Mouse (Mus musculus) CH12.LX (cell line): ENCODE results near the gene Greb1. TPM values are rescaled to one million over a fixed set of nuclear protein-coding genes. Genes with fewer than 3 reads are reported as not detected.

Experiments used
- DNase-seq: peaks from one replicate; pipeline ENCODE4 v3.0.0-alpha.2; 2013; ENCODE audit errors: extremely low read depth
- H3K27ac ChIP-seq: 2 replicates; pipeline ENCODE4 v1.5.1; 2012; ENCODE audit warnings: low read depth, mild to moderate bottlenecking, control low read depth, moderate library complexity; ENCODE audit not compliant: insufficient read depth
- H3K27me3 ChIP-seq: replicated peaks from 2 replicates; pipeline ENCODE3; 2012; ENCODE audit warnings: inconsistent platforms
- H3K36me3 ChIP-seq, 2 experiments: replicated peaks in 1 of 2; 2 replicates each; pipeline versions ENCODE3 to v1.6.1; 2012; ENCODE audit warnings: inconsistent platforms in 1 of 2, low read length in 1 of 2, mild to moderate bottlenecking in 1 of 2, mixed read lengths in 1 of 2, moderate library complexity in 1 of 2; ENCODE audit not compliant: control insufficient read depth in 1 of 2, insufficient read depth in 1 of 2
- H3K4me1 ChIP-seq, 2 experiments: 2 replicates each; pipeline ENCODE4 v1.6.1; 2012; ENCODE audit warnings: inconsistent platforms in 1 of 2, moderate library complexity in 1 of 2; ENCODE audit not compliant: insufficient read depth in 2 of 2, control insufficient read depth in 1 of 2
- H3K4me2 ChIP-seq: 2 replicates; pipeline ENCODE4 v1.6.1; 2012; ENCODE audit warnings: low read depth, mild to moderate bottlenecking, control low read depth; ENCODE audit not compliant: poor library complexity, insufficient read depth, severe bottlenecking
- H3K4me3 ChIP-seq, 3 experiments: fragments of 150-350 bp in 1 of 3; sonication (generic) in 1 of 3; replicated peaks in 1 of 3; 2 replicates each; pipeline versions ENCODE3 to v1.5.1; 2011 to 2012; ENCODE audit warnings: low read depth in 2 of 3, low read length in 2 of 3, mild to moderate bottlenecking in 2 of 3, moderate library complexity in 2 of 3, control low read depth in 1 of 3, improper control_type of control experiment in 1 of 3, inconsistent platforms in 1 of 3, mixed read lengths in 1 of 3; ENCODE audit not compliant: poor library complexity in 1 of 3
- H3K79me2 ChIP-seq: replicated peaks from 2 replicates; pipeline ENCODE4 v1.6.1; 2012; ENCODE audit warnings: mild to moderate bottlenecking, moderate library complexity; ENCODE audit not compliant: control insufficient read depth, poor library complexity, insufficient read depth, severe bottlenecking; ENCODE audit errors: extremely low read depth
- H3K9ac ChIP-seq: 2 replicates; pipeline ENCODE4 v1.6.1; 2012; ENCODE audit warnings: low read depth, mild to moderate bottlenecking, control low read depth, moderate library complexity; ENCODE audit not compliant: insufficient read depth
- H3K9me3 ChIP-seq: replicated peaks from 2 replicates; pipeline ENCODE3; 2012; ENCODE audit warnings: low read length, inconsistent platforms, mixed read lengths
- BHLHE40 ChIP-seq: IDR thresholded peaks from 2 replicates; pipeline ENCODE4 v1.6.1; 2011; ENCODE audit warnings: mild to moderate bottlenecking, low read depth, low read length, improper control_type of control experiment
- CHD2 ChIP-seq: IDR thresholded peaks from 2 replicates; pipeline ENCODE4 v1.6.1; 2011; ENCODE audit warnings: low read length, improper control_type of control experiment
- CTCF ChIP-seq, 2 experiments: IDR thresholded peaks in 1 of 2; conservative IDR thresholded peaks in 1 of 2; 2 replicates each; pipeline ENCODE4 v1.5.1; 2011 to 2012; ENCODE audit warnings: low read depth in 2 of 2, low read length in 2 of 2, improper control_type of control experiment in 1 of 2, inconsistent platforms in 1 of 2, mild to moderate bottlenecking in 1 of 2, moderate library complexity in 1 of 2
- E2F4 ChIP-seq: IDR thresholded peaks from 2 replicates; pipeline ENCODE4 v1.6.1; 2011; ENCODE audit warnings: low read depth, low read length, improper control_type of control experiment; ENCODE audit not compliant: insufficient replicate concordance
- ELF1 ChIP-seq: IDR thresholded peaks from 2 replicates; pipeline ENCODE4 v1.6.1; 2014; ENCODE audit warnings: low read depth, mild to moderate bottlenecking, inconsistent platforms, low read length, improper control_type of control experiment
- EP300 ChIP-seq: IDR thresholded peaks from 2 replicates; pipeline ENCODE4 v1.6.1; 2011; ENCODE audit warnings: low read length, improper control_type of control experiment
- ETS1 ChIP-seq: conservative IDR thresholded peaks from 2 replicates; pipeline ENCODE4 v1.6.1; 2012; ENCODE audit warnings: low read depth, mild to moderate bottlenecking, inconsistent platforms, low read length, improper control_type of control experiment, moderate library complexity
- GABPA ChIP-seq: IDR thresholded peaks from 2 replicates; pipeline ENCODE4 v1.6.1; 2012; ENCODE audit warnings: low read depth, low read length, improper control_type of control experiment, inconsistent platforms; ENCODE audit not compliant: insufficient replicate concordance
- HCFC1 ChIP-seq: IDR thresholded peaks from 2 replicates; pipeline ENCODE4 v1.6.1; 2012; ENCODE audit warnings: low read depth, mild to moderate bottlenecking, inconsistent platforms, low read length, improper control_type of control experiment
- MAFK ChIP-seq: IDR thresholded peaks from 2 replicates; pipeline ENCODE4 v1.6.1; 2011; ENCODE audit warnings: low read length, improper control_type of control experiment; ENCODE audit not compliant: insufficient replicate concordance
- MAX ChIP-seq: IDR thresholded peaks from 2 replicates; pipeline ENCODE4 v1.6.1; 2011; ENCODE audit warnings: low read length, improper control_type of control experiment
- MAZ ChIP-seq: IDR thresholded peaks from 2 replicates; pipeline ENCODE4 v1.6.1; 2012; ENCODE audit warnings: low read depth, mild to moderate bottlenecking, inconsistent platforms, low read length, improper control_type of control experiment, moderate library complexity
- MEF2A ChIP-seq: IDR thresholded peaks from 2 replicates; pipeline ENCODE4 v1.6.1; 2014; ENCODE audit warnings: low read depth, mild to moderate bottlenecking, inconsistent platforms, low read length, improper control_type of control experiment, borderline replicate concordance
- MXI1 ChIP-seq: IDR thresholded peaks from 2 replicates; pipeline ENCODE4 v1.6.1; 2011; ENCODE audit warnings: mild to moderate bottlenecking, low read depth, low read length, improper control_type of control experiment
- NELFE ChIP-seq: IDR thresholded peaks from 2 replicates; pipeline ENCODE4 v1.6.1; 2011; ENCODE audit warnings: low read depth, low read length, improper control_type of control experiment
- POLR2A ChIP-seq: IDR thresholded peaks from 2 replicates; pipeline ENCODE4 v1.6.1; 2011; ENCODE audit warnings: low read depth, mild to moderate bottlenecking, improper control_type of control experiment, low read length
- SMC3 ChIP-seq: IDR thresholded peaks from 2 replicates; pipeline ENCODE4 v1.6.1; 2011; ENCODE audit warnings: low read depth, low read length, improper control_type of control experiment
- TBP ChIP-seq: conservative IDR thresholded peaks from 2 replicates; pipeline ENCODE4 v1.6.1; 2011; ENCODE audit warnings: low read depth, low read length, improper control_type of control experiment
- UBTF ChIP-seq: IDR thresholded peaks from 2 replicates; pipeline ENCODE4 v1.6.1; 2012; ENCODE audit warnings: low read depth, mild to moderate bottlenecking, inconsistent platforms, low read length, improper control_type of control experiment, moderate library complexity
- USF2 ChIP-seq: conservative IDR thresholded peaks from 2 replicates; pipeline ENCODE4 v1.6.1; 2011; ENCODE audit warnings: low read depth, low read length, improper control_type of control experiment
- ZC3H11A ChIP-seq: IDR thresholded peaks from 2 replicates; pipeline ENCODE4 v1.6.1; 2012; ENCODE audit warnings: low read depth, mild to moderate bottlenecking, inconsistent platforms, low read length, improper control_type of control experiment
- ZKSCAN1 ChIP-seq: IDR thresholded peaks from 2 replicates; pipeline ENCODE4 v1.6.1; 2012; ENCODE audit warnings: low read depth, inconsistent platforms, low read length, improper control_type of control experiment, borderline replicate concordance
- ZNF384 ChIP-seq: IDR thresholded peaks from 2 replicates; pipeline ENCODE4 v1.6.1; 2012; ENCODE audit warnings: low read depth, low read length, improper control_type of control experiment, inconsistent platforms
- dilution Hi-C: fragments of 300-500 bp; cut with MboI; formaldehyde crosslinking; loops from 2 replicates; pipeline ENCODE4 v1.14.3; 2020; ENCODE audit warnings: low sequenced_read_pairs; ENCODE audit not compliant: extremely low pct_unique_long_range_greater_than_20kb, extremely low pct_ligation_motif_present
- in situ Hi-C: fragments of 300-500 bp; cut with MboI; formaldehyde crosslinking; loops from 3 replicates; pipeline ENCODE4 v1.14.3; 2019; ENCODE audit warnings: low sequenced_read_pairs, low pct_ligation_motif_present, low pct_unique_long_range_greater_than_20kb, mixed read lengths
- polyA plus RNA-seq: library from polyadenylated mRNA; unstranded; fragments of >175 nt; gene quantifications from 2 replicates; pipeline ENCODE4 v1.2.1, GENCODE M21; 2012; ENCODE audit warnings: low read depth; ENCODE audit not compliant: insufficient read length
- total RNA-seq, 2 experiments: library from RNA; depleted of rRNA; stranded (reverse); fragments of 300-350 nt in 1 of 2; fragments of >200 nt in 1 of 2; gene quantifications; 2 replicates each; pipeline ENCODE4 v1.2.3; 2012 to 2014

The Greb1 gene
- total and polyA plus RNA-seq, 3 experiments: not detected

GRCm38 (mm10) chr12:16840842-16841782 lies 40.4 kb upstream of the Greb1 start:
- Histone ChIP-seq H3K27ac (no peak overlapping the region), H3K36me3 (no peaks in the 10 kb centered on the region), H3K9me3 (peaks cover 15% of the 10 kb centered on the region), H3K4me2 (no peak overlapping the region), H3K27me3 (no peaks in the 10 kb centered on the region), H3K4me1 (peaks cover 0 to 28% of the 10 kb centered on the region in 2 experiments; a peak in 2 of 4 replicates), H3K9ac (no peak overlapping the region), H3K4me3 (no peak overlapping the region), H3K79me2 (no peaks in the 10 kb centered on the region)
- in situ Hi-C loops (no loop called here), dilution Hi-C loops (no loop called here)
- no peak for TF ChIP-seq GABPA
- TF ChIP-seq MEF2A: no peak
- no peak for TF ChIP-seq ELF1
- no peak for TF ChIP-seq E2F4
- no peak for TF ChIP-seq BHLHE40
- no peak for TF ChIP-seq ZKSCAN1
- no peak for TF ChIP-seq POLR2A
- TF ChIP-seq MAZ: no peak
- no peak for TF ChIP-seq TBP
- TF ChIP-seq USF2: no peak
- no peak for DNase-seq

- Histone ChIP-seq H3K4me1 (peaks cover 0 to 37% of the 10 kb centered on the region in 2 experiments; a peak in 2 of 4 replicates), H3K27me3 (no peaks in the 10 kb centered on the region), H3K36me3 (no peaks in the 10 kb centered on the region), H3K79me2 (no peaks in the 10 kb centered on the region), H3K27ac (no peak overlapping the region), H3K4me2 (no peak overlapping the region), H3K9ac (no peak overlapping the region), H3K9me3 (peaks cover 13% of the 10 kb centered on the region), H3K4me3 (no peak overlapping the region)
- dilution Hi-C loops: no loop called here
- no peak for DNase-seq
- in situ Hi-C loops: no loop called here
- TF ChIP-seq BHLHE40: no peak
- no peak for TF ChIP-seq CTCF (conservative IDR thresholded peaks at IDR 0.05 in 1 of 2, IDR thresholded peaks at IDR 0.05 in 1 of 2; ENCODE audit: low read depth in 2 of 2, low read length in 2 of 2)
- no peak for TF ChIP-seq ETS1
- no peak for TF ChIP-seq POLR2A
- TF ChIP-seq NELFE: no peak
- TF ChIP-seq UBTF: no peak
- TF ChIP-seq EP300: no peak
- TF ChIP-seq ZNF384: no peak
- TF ChIP-seq SMC3: no peak
- TF ChIP-seq HCFC1: no peak
- no peak for TF ChIP-seq MAFK
- no peak for TF ChIP-seq CHD2
- no peak for TF ChIP-seq MAX
- no peak for TF ChIP-seq ZC3H11A
- TF ChIP-seq MXI1: no peak
Observed at GRCm38 (mm10) chr12:16837766-16838165, 37.1 kb upstream of the Greb1 start.
